Mouse (Mus musculus) yolk sac, embryonic 10.5 days (tissue): Measurements from ENCODE around the gene Cluh.
A peak's percentile ranks its signal among the peaks of the same experiment; 100 is the strongest.

Source experiments
- DNase-seq: peaks from one replicate; pipeline ENCODE4 v3.0.0-alpha.2; 2017; ENCODE audit warnings: low spot score

The Cluh gene

GRCm38 (mm10) chr11:74648676-74649075 is 619 bp upstream of the Cluh start:
- no peak for DNase-seq

GRCm38 (mm10) chr11:74649647-74650551 is 604 bp downstream of the Cluh start:
- peak; percentile 81 for DNase-seq

- DNase-seq, result no peak
Measured at GRCm38 (mm10) chr11:74650576-74651100, 1.3 kb downstream of the Cluh start.

GRCm38 (mm10) chr11:74652791-74653191 is 3.5 kb downstream of the Cluh start:
- DNase-seq, result no peak

- DNase-seq, result no peak
Measured at GRCm38 (mm10) chr11:74653385-74653784, 4.1 kb downstream of the Cluh start.

- DNase-seq, result no peak
Measured at GRCm38 (mm10) chr11:74655941-74656340, 6.6 kb downstream of the Cluh start.

GRCm38 (mm10) chr11:74660336-74660735 is 11.0 kb downstream of the Cluh start:
- no peak for DNase-seq

GRCm38 (mm10) chr11:74661641-74662040 is 12.3 kb downstream of the Cluh start:
- no peak for DNase-seq

- DNase-seq, result no peak
Measured at GRCm38 (mm10) chr11:74662221-74662620, 12.9 kb downstream of the Cluh start.

GRCm38 (mm10) chr11:74664279-74664678 is 15.0 kb downstream of the Cluh start:
- DNase-seq, result no peak

- DNase-seq, result no peak
Measured at GRCm38 (mm10) chr11:74664906-74665305, 15.6 kb downstream of the Cluh start.

GRCm38 (mm10) chr11:74665631-74666283 is 16.5 kb downstream of the Cluh start:
- no peak for DNase-seq

- no peak for DNase-seq
Measured at GRCm38 (mm10) chr11:74666284-74666652, 17.0 kb downstream of the Cluh start.

- no peak for DNase-seq
Measured at GRCm38 (mm10) chr11:74666776-74667581, 17.7 kb downstream of the Cluh start.

GRCm38 (mm10) chr11:74667582-74668010 is 18.3 kb downstream of the Cluh start:
- DNase-seq, result no peak

- no peak for DNase-seq
Measured at GRCm38 (mm10) chr11:74668466-74668865, 19.2 kb downstream of the Cluh start.

- DNase-seq, result no peak
Measured at GRCm38 (mm10) chr11:74668971-74669370, 19.7 kb downstream of the Cluh start.

- DNase-seq, result no peak
Measured at GRCm38 (mm10) chr11:74670151-74670550, 20.9 kb downstream of the Cluh start.

- no peak for DNase-seq
Measured at GRCm38 (mm10) chr11:74671013-74671412, 21.7 kb downstream of the Cluh start.

GRCm38 (mm10) chr11:74671839-74672238 is 22.5 kb downstream of the Cluh start:
- no peak for DNase-seq

- DNase-seq, result no peak
Measured at GRCm38 (mm10) chr11:74672901-74673513, 23.7 kb downstream of the Cluh start.

GRCm38 (mm10) chr11:74673561-74673960 is 24.3 kb downstream of the Cluh start:
- DNase-seq, result no peak
